Mouse (Mus musculus): ENCODE measurements at regions not wholly inside any gene's neighbourhood (a gene's known extent, or its start where the extent isn't known, plus 50 kb on each side); places are given as distances from the start of the nearest gene placed in this dataset.

GRCm38 (mm10) chrX:89574913-89575312, 165.4 kb upstream of the Pet2 start:
- 29% methylated on average over 1 of the region's 1 CpGs for WGBS
- DNase-seq (ENCODE audit: low spot score): peak; percentile 1
- Histone ChIP-seq H3K36me3 (ENCODE audit: insufficient read depth, low read length) (no peaks in the 10 kb centered on the region), H3K9me3 (ENCODE audit: low read length) (no peaks in the 10 kb centered on the region), H3K4me2 (ENCODE audit: low read depth, low read length) (no peak overlapping the region), H3K27me3 (ENCODE audit: insufficient read depth, low read length) (no peaks in the 10 kb centered on the region), H3K4me3 (ENCODE audit: low read length) (no peak overlapping the region), H3K27ac (no peak overlapping the region), H3K9ac (replicated peaks; ENCODE audit: low read length) (no peak overlapping the region), H3K4me1 (ENCODE audit: insufficient read depth, low read length) (no peaks in the 10 kb centered on the region)
- TF ChIP-seq CTCF (IDR thresholded peaks at IDR 0.05; ENCODE audit: low read depth): no peak
- ATAC-seq: no peak

DNA sequence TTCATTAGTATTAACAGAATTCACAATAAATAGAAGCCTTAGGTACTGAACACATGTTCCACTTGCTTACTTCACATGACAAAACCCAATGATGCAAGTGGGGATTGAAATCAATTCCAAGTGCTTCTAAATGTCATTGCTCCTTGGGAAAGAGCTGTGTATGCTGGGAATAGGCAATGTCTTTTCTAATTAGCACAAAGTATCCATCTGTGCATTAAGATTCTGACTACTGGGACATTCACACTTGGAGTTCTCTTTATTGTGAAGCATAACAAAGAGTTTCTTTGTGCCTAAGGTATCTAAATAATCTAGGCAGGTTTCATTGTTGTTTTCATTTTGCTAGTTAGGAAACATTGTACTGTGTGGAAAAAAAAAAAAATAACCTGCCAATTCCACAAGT, 149.8 kb upstream of the Pet2 start:
- ATAC-seq (no peak), DNase-seq (ENCODE audit: low spot score) (peak; percentile 1)
- no peaks in the 10 kb centered on the region for H3K36me3 ChIP-seq (ENCODE audit: insufficient read depth, low read length)
- no peak overlapping the region for H3K9ac ChIP-seq (replicated peaks; ENCODE audit: low read length)
- no peak for TF ChIP-seq CTCF (IDR thresholded peaks at IDR 0.05; ENCODE audit: low read depth)
- H3K4me3 ChIP-seq (ENCODE audit: low read length): no peak overlapping the region
- H3K4me2 ChIP-seq (ENCODE audit: low read depth, low read length): no peak overlapping the region
- H3K27me3 ChIP-seq (ENCODE audit: insufficient read depth, low read length): no peaks in the 10 kb centered on the region
- H3K9me3 ChIP-seq (ENCODE audit: low read length): no peaks in the 10 kb centered on the region
- H3K27ac ChIP-seq: no peak overlapping the region
- H3K4me1 ChIP-seq (ENCODE audit: insufficient read depth, low read length): no peaks in the 10 kb centered on the region

Measured in hindbrain, postnatal 0 days (tissue).